Mouse (Mus musculus): Measurements from ENCODE around the gene Nr2c2. TPM values are rescaled to one million over a fixed set of nuclear protein-coding genes. Genes with fewer than 3 reads are reported as not detected.
A peak's percentile ranks its signal among the peaks of the same experiment; 100 is the strongest.
"Not testable (repeated sequence)": the region's sequence is repeated elsewhere in the genome, so short reads cannot be mapped to it uniquely, and the experiment has no call there.

Gene Nr2c2
- polyA plus RNA-seq, 1 experiment: 28.2 TPM

DNA sequence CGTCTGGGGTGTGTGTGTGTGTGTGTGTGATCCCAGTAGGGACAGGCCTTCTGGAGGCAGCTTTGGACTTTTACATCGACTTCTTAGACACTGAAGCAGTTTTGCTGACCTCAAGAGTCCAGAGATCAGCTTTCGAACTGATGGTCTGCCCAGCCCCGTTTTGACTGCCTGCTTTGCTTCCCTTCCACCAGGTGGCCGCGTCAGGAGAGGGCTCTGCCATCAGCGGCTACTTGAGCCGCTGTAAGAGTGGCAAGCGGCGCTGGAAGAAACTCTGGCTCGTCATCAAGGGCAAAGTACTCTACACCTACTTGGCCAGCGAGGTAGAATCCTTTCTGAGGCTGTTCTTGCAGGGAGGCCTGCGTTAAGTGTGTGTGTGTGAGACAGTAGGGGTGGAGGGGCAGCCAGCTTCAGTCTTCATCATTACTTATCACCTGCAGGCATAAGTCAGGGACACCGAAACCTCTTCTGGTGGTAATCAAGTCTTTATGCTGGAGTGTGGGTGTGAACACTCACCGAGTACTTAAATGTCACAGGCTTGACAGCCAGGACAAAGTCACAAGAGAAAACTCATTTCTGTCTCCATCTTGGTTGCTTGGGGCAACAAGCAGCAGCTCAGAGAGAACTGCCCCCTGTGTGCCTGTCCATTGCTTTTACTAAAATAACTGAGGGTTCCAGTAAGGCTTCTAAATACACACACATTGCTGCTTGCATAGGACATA is 19.9 kb upstream of the Nr2c2 start:
- no peak for TF ChIP-seq CTCF (IDR thresholded peaks at IDR 0.05; ENCODE audit: low read depth, low read length)
- TF ChIP-seq POLR2A (IDR thresholded peaks at IDR 0.05; ENCODE audit: borderline replicate concordance, low read depth, low read length): no peak
- H3K4me1 ChIP-seq (ENCODE audit: control insufficient read depth, insufficient read depth, low read length): no peaks in the 10 kb centered on the region
- H3K4me3 ChIP-seq (ENCODE audit: insufficient read depth, low read length): no peak overlapping the region
- no peak overlapping the region for H3K27ac ChIP-seq (ENCODE audit: insufficient read depth, low read depth, low read length)

DNA sequence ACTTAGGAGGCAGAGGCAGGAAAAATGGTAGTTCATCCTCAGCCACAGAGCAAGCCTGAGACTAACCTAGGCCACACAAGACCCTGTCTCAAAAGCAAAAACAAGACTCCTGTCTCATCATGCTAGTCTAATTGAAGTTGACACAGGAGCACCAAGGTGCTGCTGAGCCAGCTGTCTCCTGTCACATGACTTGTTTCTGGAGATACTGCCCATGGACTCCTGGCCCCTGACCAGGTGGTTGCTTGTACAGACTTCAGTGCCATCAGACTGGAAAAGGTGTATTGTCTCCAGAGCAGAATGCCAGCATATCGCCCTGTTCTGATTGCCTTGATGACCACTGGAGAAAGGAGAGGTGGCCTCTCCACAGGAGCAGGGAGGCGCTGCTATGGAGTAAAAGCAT is 10.5 kb upstream of the Nr2c2 start:
- TF ChIP-seq CTCF (IDR thresholded peaks at IDR 0.05; ENCODE audit: low read depth, low read length) (no peak), POLR2A (IDR thresholded peaks at IDR 0.05; ENCODE audit: borderline replicate concordance, low read depth, low read length) (no peak)
- H3K4me1 ChIP-seq (ENCODE audit: control insufficient read depth, insufficient read depth, low read length): no peaks in the 10 kb centered on the region
- no peak overlapping the region for H3K27ac ChIP-seq (ENCODE audit: insufficient read depth, low read depth, low read length)
- no peak overlapping the region for H3K4me3 ChIP-seq (ENCODE audit: insufficient read depth, low read length)

DNA sequence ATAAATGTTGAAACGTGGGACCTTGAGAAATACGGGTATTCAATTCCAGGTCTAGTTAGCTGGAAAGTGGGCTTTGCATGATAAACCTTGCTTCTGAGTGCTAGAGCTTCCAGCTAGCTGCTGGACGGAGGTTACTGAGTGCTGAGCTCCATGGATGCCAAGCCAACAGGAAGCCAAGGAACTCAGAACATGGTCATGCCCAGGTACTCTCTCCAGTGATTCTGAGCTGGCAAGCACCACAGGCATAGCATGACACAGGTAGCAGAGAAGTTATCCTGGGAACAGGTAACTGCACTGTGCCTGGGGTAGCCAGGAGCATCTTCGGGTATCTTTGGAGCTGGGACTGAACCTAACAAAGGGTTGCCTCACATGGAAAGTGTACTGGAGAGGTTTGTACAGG is 8.4 kb upstream of the Nr2c2 start:
- TF ChIP-seq CTCF (IDR thresholded peaks at IDR 0.05; ENCODE audit: low read depth, low read length): no peak
- no peak for TF ChIP-seq POLR2A (IDR thresholded peaks at IDR 0.05; ENCODE audit: borderline replicate concordance, low read depth, low read length)
- Histone ChIP-seq H3K4me1 (ENCODE audit: control insufficient read depth, insufficient read depth, low read length) (no peaks in the 10 kb centered on the region), H3K27ac (ENCODE audit: insufficient read depth, low read depth, low read length) (no peak overlapping the region), H3K4me3 (ENCODE audit: insufficient read depth, low read length) (no peak overlapping the region)

- H3K4me3 ChIP-seq (ENCODE audit: insufficient read depth, low read length): no peak overlapping the region
- H3K27ac ChIP-seq (ENCODE audit: insufficient read depth, low read depth, low read length): no peak overlapping the region
- H3K4me1 ChIP-seq (ENCODE audit: control insufficient read depth, insufficient read depth, low read length): 0 out of 2 replicates have a peak, but pooled peaks cover under 1% of the 10 kb centered on the region
- TF ChIP-seq POLR2A (IDR thresholded peaks at IDR 0.05; ENCODE audit: borderline replicate concordance, low read depth, low read length) (no peak), CTCF (IDR thresholded peaks at IDR 0.05; ENCODE audit: low read depth, low read length) (no peak)
Measured at GRCm38 (mm10) chr6:92084932-92085331, 6.3 kb upstream of the Nr2c2 start.

GRCm38 (mm10) chr6:92089141-92089540 is 2.0 kb upstream of the Nr2c2 start:
- H3K27ac ChIP-seq (ENCODE audit: insufficient read depth, low read depth, low read length); H3K4me3 ChIP-seq (ENCODE audit: insufficient read depth, low read length): not testable (repeated sequence)
- peaks cover 12% of the 10 kb centered on the region for H3K4me1 ChIP-seq (ENCODE audit: control insufficient read depth, insufficient read depth, low read length)

GRCm38 (mm10) chr6:92089982-92090381 is 1.2 kb upstream of the Nr2c2 start:
- no peak for TF ChIP-seq POLR2A (IDR thresholded peaks at IDR 0.05; ENCODE audit: borderline replicate concordance, low read depth, low read length)
- TF ChIP-seq CTCF (IDR thresholded peaks at IDR 0.05; ENCODE audit: low read depth, low read length): no peak
- Histone ChIP-seq H3K4me1 (ENCODE audit: control insufficient read depth, insufficient read depth, low read length) (peaks cover 20% of the 10 kb centered on the region), H3K27ac (ENCODE audit: insufficient read depth, low read depth, low read length) (no peak overlapping the region), H3K4me3 (ENCODE audit: insufficient read depth, low read length) (no peak overlapping the region)

DNA sequence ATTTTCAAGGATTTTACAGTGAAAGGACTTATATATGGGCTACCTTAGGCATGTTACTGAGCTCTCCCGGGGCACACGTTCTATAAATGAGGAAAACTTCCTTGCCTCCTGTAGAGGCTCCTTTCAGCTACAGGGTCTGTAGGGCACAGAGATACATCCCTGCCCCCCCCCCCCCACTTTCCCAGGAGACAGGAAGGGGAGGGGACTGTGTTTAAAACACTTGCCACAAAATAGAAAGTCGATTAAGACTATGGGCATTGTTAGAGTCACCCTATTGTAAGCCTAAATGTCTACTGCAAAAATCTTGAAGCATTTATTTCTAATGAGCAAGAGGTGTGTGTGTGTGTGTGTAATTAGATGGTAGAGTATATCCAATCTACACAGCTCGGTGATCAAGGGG is 693 bp upstream of the Nr2c2 start:
- H3K4me3 ChIP-seq (ENCODE audit: insufficient read depth, low read length): peak overlapping the region; percentile 93
- H3K4me1 ChIP-seq (ENCODE audit: control insufficient read depth, insufficient read depth, low read length): peaks cover 24% of the 10 kb centered on the region
- TF ChIP-seq CTCF (IDR thresholded peaks at IDR 0.05; ENCODE audit: low read depth, low read length) (no peak), POLR2A (IDR thresholded peaks at IDR 0.05; ENCODE audit: borderline replicate concordance, low read depth, low read length) (no peak)
- peak overlapping the region; percentile 71 for H3K27ac ChIP-seq (ENCODE audit: insufficient read depth, low read depth, low read length)

DNA sequence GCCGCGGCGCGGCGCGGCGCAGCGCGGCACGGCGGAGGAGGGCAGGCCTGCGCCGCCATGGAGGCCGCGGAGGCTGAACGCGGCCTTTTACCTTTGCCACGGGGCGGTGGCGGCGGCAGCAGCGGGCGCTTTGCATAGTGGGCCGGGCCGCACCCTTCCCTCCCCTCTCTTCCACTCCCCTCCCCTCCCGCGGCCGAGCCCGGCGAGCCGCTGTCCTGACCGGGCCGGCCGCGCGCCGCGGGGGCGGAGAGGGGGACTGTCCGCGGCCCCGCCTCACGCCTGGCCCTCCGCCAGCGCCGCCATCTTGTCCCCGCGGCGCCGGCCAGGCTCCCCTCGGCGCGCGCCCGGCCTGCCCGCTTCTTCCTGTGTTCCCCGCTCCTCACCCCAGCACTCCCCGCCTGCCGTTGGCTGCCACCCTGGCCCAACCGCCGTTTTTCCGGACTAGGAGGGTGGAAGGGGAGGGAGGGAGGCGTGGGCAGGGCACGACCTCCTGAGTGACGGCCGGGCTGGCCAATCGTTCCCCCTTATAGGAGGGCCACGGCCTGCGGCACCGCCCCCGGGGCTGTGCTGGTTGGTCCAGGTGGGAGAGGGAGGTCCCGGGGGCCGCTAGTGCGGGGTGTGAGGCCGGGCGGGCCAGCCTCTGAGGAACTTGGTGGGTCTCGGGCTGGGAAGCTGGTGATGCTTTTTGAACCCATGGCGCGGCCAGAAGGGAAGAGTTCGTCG is 738 bp downstream of the Nr2c2 start:
- peaks cover 24% of the 10 kb centered on the region for H3K4me1 ChIP-seq (ENCODE audit: control insufficient read depth, insufficient read depth, low read length)
- TF ChIP-seq CTCF (IDR thresholded peaks at IDR 0.05; ENCODE audit: low read depth, low read length) (no peak), POLR2A (IDR thresholded peaks at IDR 0.05; ENCODE audit: borderline replicate concordance, low read depth, low read length) (no peak)
- peak overlapping the region; percentile 98 for H3K27ac ChIP-seq (ENCODE audit: insufficient read depth, low read depth, low read length)
- H3K4me3 ChIP-seq (ENCODE audit: insufficient read depth, low read length): peak overlapping the region; percentile 93

DNA sequence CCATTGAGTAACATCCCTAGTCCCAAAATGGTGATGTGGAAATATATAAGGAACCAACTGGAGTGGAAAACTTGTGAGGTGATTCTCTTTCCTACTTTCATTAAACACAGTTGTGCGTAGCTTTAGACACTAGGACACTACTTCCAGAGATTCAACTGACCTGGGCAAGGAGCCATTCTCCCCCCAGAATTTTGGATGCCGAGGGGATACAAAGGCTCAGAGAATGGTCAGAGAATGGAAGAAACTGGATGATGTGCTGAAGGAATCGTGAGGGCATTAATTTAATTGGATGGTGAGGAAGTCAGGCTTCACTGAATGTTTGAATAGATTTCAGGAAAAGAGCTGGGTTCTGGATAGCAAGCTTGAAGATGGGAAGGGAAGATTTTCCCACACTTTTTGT is 1.5 kb downstream of the Nr2c2 start:
- Histone ChIP-seq H3K27ac (ENCODE audit: insufficient read depth, low read depth, low read length) (peak overlapping the region; percentile 35), H3K4me1 (ENCODE audit: control insufficient read depth, insufficient read depth, low read length) (peaks cover 24% of the 10 kb centered on the region), H3K4me3 (ENCODE audit: insufficient read depth, low read length) (peak overlapping the region; percentile 93)
- TF ChIP-seq CTCF (IDR thresholded peaks at IDR 0.05; ENCODE audit: low read depth, low read length) (no peak), POLR2A (IDR thresholded peaks at IDR 0.05; ENCODE audit: borderline replicate concordance, low read depth, low read length) (no peak)

DNA sequence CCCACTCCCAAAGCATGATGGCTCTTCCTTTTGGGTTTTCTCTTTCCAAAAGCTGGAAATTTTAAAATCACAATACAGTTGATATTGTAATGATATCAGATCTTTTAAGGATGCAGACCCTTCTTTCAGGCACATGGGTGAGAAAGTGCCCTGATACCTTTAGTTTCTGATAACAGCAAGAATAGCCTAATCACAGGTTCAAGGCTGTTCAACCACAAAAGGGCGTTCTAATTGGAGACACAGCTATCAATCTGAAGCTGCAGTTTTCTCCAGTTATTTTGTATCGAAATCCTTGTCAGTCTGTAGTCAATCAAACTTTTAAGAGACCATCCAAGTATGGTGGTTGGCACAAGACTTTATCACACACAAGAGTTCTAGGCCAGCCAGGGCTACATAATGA is 2.7 kb downstream of the Nr2c2 start:
- peaks cover 26% of the 10 kb centered on the region for H3K4me1 ChIP-seq (ENCODE audit: control insufficient read depth, insufficient read depth, low read length)
- H3K4me3 ChIP-seq (ENCODE audit: insufficient read depth, low read length): no peak overlapping the region
- TF ChIP-seq POLR2A (IDR thresholded peaks at IDR 0.05; ENCODE audit: borderline replicate concordance, low read depth, low read length) (no peak), CTCF (IDR thresholded peaks at IDR 0.05; ENCODE audit: low read depth, low read length) (no peak)
- H3K27ac ChIP-seq (ENCODE audit: insufficient read depth, low read depth, low read length): no peak overlapping the region
